Mouse (Mus musculus) adrenal gland, postnatal 10 days (tissue): ENCODE measurements around the gene Olfr984. TPM values are rescaled to one million over a fixed set of nuclear protein-coding genes. Genes with fewer than 3 reads are reported as not detected.

Experiments
- DNase-seq: peaks from one replicate; pipeline ENCODE4 v3.0.0; 2021; ENCODE audit warnings: mixed read lengths
- long read RNA-seq, 2 experiments: library from polyadenylated mRNA; stranded (forward); transcript quantifications; one replicate each; pipeline ENCODE4 v2.0.0; 2021
- total RNA-seq, 2 experiments: library from RNA; stranded (reverse); gene quantifications; 2 replicates each; pipeline ENCODE4 v1.2.3; 2021

Gene Olfr984
- total RNA-seq, result not detected
- long read RNA-seq, experiment 1, result 0 reads
- long read RNA-seq, experiment 2, result 0 reads

- DNase-seq, result no peak
These were observed at the start of gene Olfr984 for GRCm38 (mm10) chr9:40114106-40114505. Gene Olfr984, minus strand, starts transcription at chr9:40114206.

GRCm38 (mm10) chr9:40155118-40155644 lies 41.2 kb upstream of the Olfr984 start:
- DNase-seq, result no peak

- no peak for DNase-seq
These were observed 27.5 kb upstream of the Olfr984 start for GRCm38 (mm10) chr9:40141544-40141943.

- no peak for DNase-seq
These were observed 25.5 kb upstream of the Olfr984 start for GRCm38 (mm10) chr9:40139484-40139883.

GRCm38 (mm10) chr9:40136987-40137688 lies 23.1 kb upstream of the Olfr984 start:
- DNase-seq, result no peak

- DNase-seq, result peak; percentile 26
These were observed 16.6 kb upstream of the Olfr984 start for GRCm38 (mm10) chr9:40130556-40130955.

GRCm38 (mm10) chr9:40130084-40130483 lies 16.1 kb upstream of the Olfr984 start, which contains the start of gene Olfr985:
Gene Olfr985, minus strand, starts transcription at chr9:40130184.
- no peak for DNase-seq

- no peak for DNase-seq
These were observed 3.3 kb upstream of the Olfr984 start for GRCm38 (mm10) chr9:40117287-40117659.

- DNase-seq, result peak; percentile 53
These were observed 2.8 kb upstream of the Olfr984 start for GRCm38 (mm10) chr9:40116645-40117286.

- DNase-seq, result no peak
These were observed 19.2 kb downstream of the Olfr984 start for GRCm38 (mm10) chr9:40094769-40095168.

- DNase-seq, result no peak
These were observed 20.5 kb downstream of the Olfr984 start, which contains the start of gene Olfr983 for GRCm38 (mm10) chr9:40093495-40093894. Gene Olfr983, minus strand, starts transcription at chr9:40093595.

- DNase-seq, result no peak
These were observed 40.5 kb downstream of the Olfr984 start, which contains the start of gene Olfr982 for GRCm38 (mm10) chr9:40073529-40073928. Gene Olfr982, plus strand, starts transcription at chr9:40073829.

- no peak for DNase-seq
These were observed 63.9 kb downstream of the Olfr984 start for GRCm38 (mm10) chr9:40050138-40050537.

Other genes with a start within 250 kb of the Olfr984 start
- not detected for gene Olfr972, start 247.8 kb downstream of the Olfr984 start, total RNA-seq
- not detected for gene Olfr229, start 206.9 kb downstream of the Olfr984 start, total RNA-seq
- not detected for gene Olfr974, start 176.7 kb downstream of the Olfr984 start, total RNA-seq
- gene Olfr975, start 162.2 kb downstream of the Olfr984 start, total RNA-seq, result not detected
- gene Olfr976, start 153.1 kb downstream of the Olfr984 start, total RNA-seq, result not detected
- not detected for gene Olfr978, start 122.1 kb downstream of the Olfr984 start, total RNA-seq
- gene Olfr979, start 110.7 kb downstream of the Olfr984 start, total RNA-seq, result not detected
- not detected for gene Olfr980, start 104.6 kb downstream of the Olfr984 start, total RNA-seq
- gene Olfr981, start 92.7 kb downstream of the Olfr984 start, total RNA-seq, result not detected
- not detected for gene Olfr982, start 40.4 kb downstream of the Olfr984 start, total RNA-seq
- gene Olfr983, start 20.6 kb downstream of the Olfr984 start, total RNA-seq, result not detected
- gene Olfr985, start 16.0 kb upstream of the Olfr984 start, total RNA-seq, result not detected
- not detected for gene Tmem225, start 33.9 kb upstream of the Olfr984 start, total RNA-seq
- gene Olfr986, start 66.7 kb upstream of the Olfr984 start, total RNA-seq, result not detected
- 1 to 10 TPM; 4.3 to 4.5 TPM for gene Zfp202, start 78.1 kb upstream of the Olfr984 start, total RNA-seq
- gene Scn3b, start 155.0 kb upstream of the Olfr984 start, total RNA-seq, result 10 to 100 TPM in 1 of 2 experiments, 1 to 10 TPM in 1; 5.6 to 11.8 TPM